8 mouse cellular contexts compared by ENCODE assay signal in the genomic region with DNA sequence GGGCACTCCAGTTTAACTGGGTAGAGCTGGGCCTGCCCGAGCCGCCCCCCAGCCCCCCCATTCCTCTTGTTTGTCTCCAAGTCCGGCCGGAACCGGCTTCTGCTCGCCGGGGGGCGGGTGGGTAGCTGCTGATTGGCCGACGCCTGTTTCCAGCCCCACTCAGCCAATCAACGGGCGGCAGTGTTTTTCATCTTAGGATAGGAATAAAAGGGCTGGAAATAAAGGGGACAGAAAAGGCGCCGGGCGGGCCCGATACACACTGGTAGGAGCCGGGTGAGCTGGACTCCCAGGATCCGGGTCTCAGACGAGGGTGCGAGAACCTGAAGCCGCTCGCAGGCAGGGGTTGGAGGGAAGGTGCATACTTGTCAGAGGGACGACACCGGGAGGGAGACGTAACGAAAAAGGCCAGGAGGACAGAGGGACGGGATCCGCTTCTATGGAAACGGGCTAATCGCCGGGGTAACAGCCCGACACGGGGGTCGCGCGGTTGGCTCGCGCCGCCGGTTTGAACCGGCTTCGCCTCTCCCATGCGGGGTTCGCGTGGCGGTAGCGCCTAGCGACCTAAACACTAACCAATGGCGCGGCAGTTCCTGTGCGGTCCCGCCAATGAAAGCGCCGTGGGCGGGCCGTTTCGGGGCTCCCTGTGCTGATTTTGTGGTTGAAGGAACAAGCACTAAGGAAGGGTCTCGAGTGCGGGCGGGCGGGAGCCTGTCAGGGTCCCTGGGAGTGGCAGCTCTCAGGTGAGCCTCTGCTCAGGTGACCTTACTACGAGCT. TPM values are rescaled to one million over a fixed set of nuclear protein-coding genes. Genes with fewer than 3 reads are reported as not detected.
DNase-seq lines count a peak whose midpoint lies in the region; ATAC-seq lines count a peak whose summit lies in the region.

A gene (plus strand): TSS at position 226 of the 774 bp plus-strand sequence.

- H3K9ac ChIP-seq in forebrain, embryonic 11.5 days (ENCODE audit: low read length): peak within 1 kb of the TSS; percentile 75
- H3K9ac ChIP-seq in heart, embryonic 16.5 days (ENCODE audit: low read length): peak within 1 kb of the TSS; percentile 77
- H3K9ac ChIP-seq in liver, embryonic 15.5 days: peak within 1 kb of the TSS; percentile 85
- H3K9ac ChIP-seq in neural tube, embryonic 12.5 days: peak within 1 kb of the TSS; percentile 96

- ATAC-seq in forebrain, embryonic 11.5 days (replicated peaks; ENCODE audit: low FRiP score): peak; percentile 94
- ATAC-seq in heart, embryonic 16.5 days (replicated peaks; ENCODE audit: extremely low read depth, insufficient read depth, low FRiP score): peak; percentile 86
- ATAC-seq in liver, embryonic 15.5 days (ENCODE audit: insufficient read depth): peak; percentile 87
- peak; percentile 94 for ATAC-seq in neural tube, embryonic 12.5 days (ENCODE audit: low FRiP score, low read depth)

- peak within 1 kb of the TSS; percentile 95 for H3K27ac ChIP-seq in forebrain, embryonic 11.5 days (ENCODE audit: low read depth, low read length)
- H3K27ac ChIP-seq in heart, embryonic 16.5 days (ENCODE audit: low read length): peak within 1 kb of the TSS; percentile 63
- H3K27ac ChIP-seq in liver, embryonic 15.5 days (replicated peaks): peak within 1 kb of the TSS; percentile 88
- peak within 1 kb of the TSS; percentile 79 for H3K27ac ChIP-seq in neural tube, embryonic 12.5 days

- peak within 1 kb of the TSS; percentile 70 for H3K4me3 ChIP-seq in forebrain, embryonic 11.5 days (ENCODE audit: low read depth, low read length)
- H3K4me3 ChIP-seq in heart, embryonic 16.5 days (ENCODE audit: low read length): peak within 1 kb of the TSS; percentile 70
- peak within 1 kb of the TSS; percentile 80 for H3K4me3 ChIP-seq in liver, embryonic 15.5 days (replicated peaks)
- peak within 1 kb of the TSS; percentile 70 for H3K4me3 ChIP-seq in neural tube, embryonic 12.5 days

- no peaks in the 10 kb centered on the region for H3K36me3 ChIP-seq in forebrain, embryonic 11.5 days (ENCODE audit: control insufficient read depth, insufficient read depth, low read length)
- H3K36me3 ChIP-seq in heart, embryonic 16.5 days (ENCODE audit: control insufficient read depth, insufficient read depth): no peaks in the 10 kb centered on the region
- H3K36me3 ChIP-seq in liver, embryonic 15.5 days (replicated peaks): no peaks in the 10 kb centered on the region
- no peaks in the 10 kb centered on the region for H3K36me3 ChIP-seq in neural tube, embryonic 12.5 days

- no peaks in the 10 kb centered on the region for H3K9me3 ChIP-seq in forebrain, embryonic 11.5 days (ENCODE audit: control insufficient read depth, low read length)
- no peaks in the 10 kb centered on the region for H3K9me3 ChIP-seq in heart, embryonic 16.5 days (replicated peaks; ENCODE audit: control insufficient read depth, low read length)
- H3K9me3 ChIP-seq in liver, embryonic 15.5 days (replicated peaks): no peaks in the 10 kb centered on the region
- no peaks in the 10 kb centered on the region for H3K9me3 ChIP-seq in neural tube, embryonic 12.5 days

- peak; percentile 81 to 88 for DNase-seq in CD8-positive naive resting alpha-beta T cell, adult 2 months (ENCODE audit: low read depth in 2 of 2, low spot score in 2 of 2)
- peak; percentile 86 for DNase-seq in c-Kit-positive CD71-negative TER-119-negative erythroid progenitor cells, embryonic 14.5 days (ENCODE audit: low read depth)
- peak; percentile 99 for DNase-seq in forebrain, embryonic 11.5 days (ENCODE audit: low spot score)
- peak; percentile 98 to 99 for DNase-seq in kidney, postnatal 36 days
- DNase-seq in telencephalon, adult 2 months (ENCODE audit: low read depth, low spot score): peak; percentile 98

- H3K4me1 ChIP-seq in forebrain, embryonic 11.5 days (replicated peaks; ENCODE audit: control insufficient read depth, insufficient read depth, low read length): peaks cover 2% of the 10 kb centered on the region; the same call in 1 of the 2 replicates
- H3K4me1 ChIP-seq in heart, embryonic 16.5 days (ENCODE audit: control insufficient read depth, insufficient read depth, low read length): peaks cover 19% of the 10 kb centered on the region
- peaks cover 49% of the 10 kb centered on the region for H3K4me1 ChIP-seq in liver, embryonic 15.5 days (replicated peaks)
- H3K4me1 ChIP-seq in neural tube, embryonic 12.5 days: peaks cover 30% of the 10 kb centered on the region

- WGBS in forebrain, embryonic 11.5 days: under 1% methylated on average over 62 of the region's 62 CpGs
- WGBS in heart, embryonic 16.5 days: under 1% methylated on average over 62 of the region's 62 CpGs
- WGBS in liver, embryonic 15.5 days (ENCODE audit: insufficient replicate concordance): under 1% methylated on average over 62 of the region's 62 CpGs
- under 1% methylated on average over 62 of the region's 62 CpGs for WGBS in neural tube, embryonic 12.5 days

- H3K4me2 ChIP-seq in forebrain, embryonic 11.5 days (ENCODE audit: low read depth, low read length, severe bottlenecking): peak within 1 kb of the TSS; percentile 100
- peak within 1 kb of the TSS; percentile 96 for H3K4me2 ChIP-seq in heart, embryonic 16.5 days (ENCODE audit: low read depth, low read length)
- H3K4me2 ChIP-seq in liver, embryonic 15.5 days: peak within 1 kb of the TSS; percentile 98
- H3K4me2 ChIP-seq in neural tube, embryonic 12.5 days (replicated peaks): peak within 1 kb of the TSS; percentile 98

- no peaks in the 10 kb centered on the region for H3K27me3 ChIP-seq in forebrain, embryonic 11.5 days (ENCODE audit: control insufficient read depth, insufficient read depth, low read length)
- no peaks in the 10 kb centered on the region for H3K27me3 ChIP-seq in heart, embryonic 16.5 days (ENCODE audit: control insufficient read depth, insufficient read depth, low read length)
- peaks cover 14% of the 10 kb centered on the region for H3K27me3 ChIP-seq in liver, embryonic 15.5 days
- no peaks in the 10 kb centered on the region for H3K27me3 ChIP-seq in neural tube, embryonic 12.5 days (replicated peaks)

RNA-seq across cellular contexts. Expression of the gene that starts here (rescaled TPM):
- 5.5 and 7.5 TPM in 2 replicates for polyA plus RNA-seq in forebrain, embryonic 11.5 days (2014; fragmentation: Nextera tagmentation; extraction: Ambion mirVana)
- 3.0 and 4.3 TPM in 2 replicates for polyA plus RNA-seq in heart, embryonic 16.5 days (2015; fragmentation: Nextera tagmentation; extraction: Ambion mirVana)
- 4.2 and 5.8 TPM in 2 replicates for polyA plus RNA-seq in liver, embryonic 15.5 days (2015; fragmentation: Nextera tagmentation; extraction: Ambion mirVana)
- polyA plus RNA-seq in neural tube, embryonic 12.5 days (2016; fragmentation: Nextera tagmentation; extraction: Ambion mirVana): 14.2 and 17.1 TPM in 2 replicates

Comparison
In these comparisons a context has a peak if more than half of its experiments do, and no peak if none do; other contexts are left out.
1. Peak in every context shown above with its lines: DNase-seq, ATAC-seq, H3K4me3 ChIP-seq and H3K27ac ChIP-seq.